Mouse (Mus musculus): ENCODE measurements around the gene Fuca2. TPM values are rescaled to one million over a fixed set of nuclear protein-coding genes. Genes with fewer than 3 reads are reported as not detected.

The Fuca2 gene
- polyA plus RNA-seq, 1 experiment from 2014 or later: 40.5 TPM

Other genes starting within 250 kb of the Fuca2 start
- gene Phactr2, start 25.1 kb upstream of the Fuca2 start, polyA plus RNA-seq (2015; fragmentation: Nextera tagmentation; extraction: Ambion mirVana): 22.9 and 24.9 TPM in 2 replicates
- 4.8 TPM in 2 replicates for gene Adat2, start 53.4 kb downstream of the Fuca2 start, polyA plus RNA-seq (2015; fragmentation: Nextera tagmentation; extraction: Ambion mirVana)
- 25.2 and 28.3 TPM in 2 replicates for gene Pex3, start 53.6 kb downstream of the Fuca2 start, polyA plus RNA-seq (2015; fragmentation: Nextera tagmentation; extraction: Ambion mirVana)

Measured in embryonic facial prominence, embryonic 13.5 days (tissue).